Mouse (Mus musculus): ENCODE measurements around the gene Hist1h4m. TPM values are rescaled to one million over a fixed set of nuclear protein-coding genes. Genes with fewer than 3 reads are reported as not detected.
"Not testable (repeated sequence)": the region's sequence is repeated elsewhere in the genome, so short reads cannot be mapped to it uniquely, and the experiment has no call there.

Hist1h4m gene
- total and polyA plus RNA-seq, 3 experiments: 1.6 to 18.2 (median 12.8) TPM

- Histone ChIP-seq H3K27me3 (replicated peaks) (no peaks in the 10 kb centered on the region), H3K36me3 (replicated peaks in 1 of 2; ENCODE audit: control insufficient read depth in 1 of 2, insufficient read depth in 1 of 2, low read length in 1 of 2) (no peaks in the 10 kb centered on the region), H3K4me2 (ENCODE audit: insufficient read depth, low read depth, poor library complexity, severe bottlenecking) (no peak overlapping the region), H3K9me3 (replicated peaks; ENCODE audit: low read length) (no peaks in the 10 kb centered on the region), H3K9ac (ENCODE audit: insufficient read depth, low read depth) (no peak overlapping the region), H3K79me2 (replicated peaks; ENCODE audit: control insufficient read depth, extremely low read depth, insufficient read depth, poor library complexity, severe bottlenecking) (no peaks in the 10 kb centered on the region), H3K4me1 (ENCODE audit: control insufficient read depth in 1 of 2, insufficient read depth in 2 of 2) (peaks cover 0 to 3% of the 10 kb centered on the region in 2 experiments; a peak in 1 of 4 replicates), H3K27ac (ENCODE audit: insufficient read depth, low read depth) (no peak overlapping the region), H3K4me3 (replicated peaks in 1 of 3; ENCODE audit: low read depth in 2 of 3, low read length in 2 of 3, poor library complexity in 1 of 3) (no peak overlapping the region)
- TF ChIP-seq TBP (conservative IDR thresholded peaks at IDR 0.05; ENCODE audit: low read depth, low read length): peak; percentile 71; the same call in 1 of the 2 replicates
- no peak for TF ChIP-seq MXI1 (IDR thresholded peaks at IDR 0.05; ENCODE audit: low read depth, low read length)
- dilution Hi-C loops (cut with MboI; ENCODE audit: extremely low pct_ligation_motif_present, extremely low pct_unique_long_range_greater_than_20kb, low sequenced_read_pairs) (no loop called here), in situ Hi-C loops (cut with MboI; ENCODE audit: low pct_ligation_motif_present, low pct_unique_long_range_greater_than_20kb, low sequenced_read_pairs) (no loop called here)
- DNase-seq (ENCODE audit: extremely low read depth): no peak
These were observed 16.0 kb upstream of the Hist1h4m start for GRCm38 (mm10) chr13:21795584-21795983.

- H3K27ac ChIP-seq (ENCODE audit: insufficient read depth, low read depth); dilution Hi-C loops (cut with MboI; ENCODE audit: extremely low pct_ligation_motif_present, extremely low pct_unique_long_range_greater_than_20kb, low sequenced_read_pairs); DNase-seq (ENCODE audit: extremely low read depth); H3K36me3 ChIP-seq (replicated peaks in 1 of 2; ENCODE audit: control insufficient read depth in 1 of 2, insufficient read depth in 1 of 2, low read length in 1 of 2); H3K4me2 ChIP-seq (ENCODE audit: insufficient read depth, low read depth, poor library complexity, severe bottlenecking); H3K9ac ChIP-seq (ENCODE audit: insufficient read depth, low read depth); H3K4me3 ChIP-seq (replicated peaks in 1 of 3; ENCODE audit: low read depth in 2 of 3, low read length in 2 of 3, poor library complexity in 1 of 3); H3K9me3 ChIP-seq (replicated peaks; ENCODE audit: low read length); in situ Hi-C loops (cut with MboI; ENCODE audit: low pct_ligation_motif_present, low pct_unique_long_range_greater_than_20kb, low sequenced_read_pairs); H3K79me2 ChIP-seq (replicated peaks; ENCODE audit: control insufficient read depth, extremely low read depth, insufficient read depth, poor library complexity, severe bottlenecking); H3K27me3 ChIP-seq (replicated peaks); H3K4me1 ChIP-seq (ENCODE audit: control insufficient read depth in 1 of 2, insufficient read depth in 2 of 2): not testable (repeated sequence)
These were observed 14.4 kb upstream of the Hist1h4m start for GRCm38 (mm10) chr13:21797163-21797562.

GRCm38 (mm10) chr13:21803058-21803457 is 8.5 kb upstream of the Hist1h4m start:
- H3K9me3 ChIP-seq (replicated peaks; ENCODE audit: low read length); H3K4me3 ChIP-seq (replicated peaks in 1 of 3; ENCODE audit: low read depth in 2 of 3, low read length in 2 of 3, poor library complexity in 1 of 3); H3K4me2 ChIP-seq (ENCODE audit: insufficient read depth, low read depth, poor library complexity, severe bottlenecking); H3K79me2 ChIP-seq (replicated peaks; ENCODE audit: control insufficient read depth, extremely low read depth, insufficient read depth, poor library complexity, severe bottlenecking); dilution Hi-C loops (cut with MboI; ENCODE audit: extremely low pct_ligation_motif_present, extremely low pct_unique_long_range_greater_than_20kb, low sequenced_read_pairs); in situ Hi-C loops (cut with MboI; ENCODE audit: low pct_ligation_motif_present, low pct_unique_long_range_greater_than_20kb, low sequenced_read_pairs); H3K9ac ChIP-seq (ENCODE audit: insufficient read depth, low read depth); H3K36me3 ChIP-seq (replicated peaks in 1 of 2; ENCODE audit: control insufficient read depth in 1 of 2, insufficient read depth in 1 of 2, low read length in 1 of 2); H3K4me1 ChIP-seq (ENCODE audit: control insufficient read depth in 1 of 2, insufficient read depth in 2 of 2); H3K27me3 ChIP-seq (replicated peaks); H3K27ac ChIP-seq (ENCODE audit: insufficient read depth, low read depth); DNase-seq (ENCODE audit: extremely low read depth): not testable (repeated sequence)

- in situ Hi-C loops (cut with MboI; ENCODE audit: low pct_ligation_motif_present, low pct_unique_long_range_greater_than_20kb, low sequenced_read_pairs); H3K27ac ChIP-seq (ENCODE audit: insufficient read depth, low read depth); H3K36me3 ChIP-seq (replicated peaks in 1 of 2; ENCODE audit: control insufficient read depth in 1 of 2, insufficient read depth in 1 of 2, low read length in 1 of 2): not testable (repeated sequence)
These were observed 1.5 kb upstream of the Hist1h4m start, which contains the start of the genes Hist1h2bq and Hist1h2ao for GRCm38 (mm10) chr13:21810073-21810472. Hist1h2bq (minus strand) TSS chr13:21810197. Hist1h2ao (plus strand) TSS chr13:21810465.

GRCm38 (mm10) chr13:21811074-21811473 is 472 bp upstream of the Hist1h4m start:
- dilution Hi-C loops (cut with MboI; ENCODE audit: extremely low pct_ligation_motif_present, extremely low pct_unique_long_range_greater_than_20kb, low sequenced_read_pairs); H3K4me1 ChIP-seq (ENCODE audit: control insufficient read depth in 1 of 2, insufficient read depth in 2 of 2); H3K4me3 ChIP-seq (replicated peaks in 1 of 3; ENCODE audit: low read depth in 2 of 3, low read length in 2 of 3, poor library complexity in 1 of 3); H3K27me3 ChIP-seq (replicated peaks); H3K4me2 ChIP-seq (ENCODE audit: insufficient read depth, low read depth, poor library complexity, severe bottlenecking); H3K9me3 ChIP-seq (replicated peaks; ENCODE audit: low read length); in situ Hi-C loops (cut with MboI; ENCODE audit: low pct_ligation_motif_present, low pct_unique_long_range_greater_than_20kb, low sequenced_read_pairs); H3K36me3 ChIP-seq (replicated peaks in 1 of 2; ENCODE audit: control insufficient read depth in 1 of 2, insufficient read depth in 1 of 2, low read length in 1 of 2); H3K79me2 ChIP-seq (replicated peaks; ENCODE audit: control insufficient read depth, extremely low read depth, insufficient read depth, poor library complexity, severe bottlenecking); H3K27ac ChIP-seq (ENCODE audit: insufficient read depth, low read depth); DNase-seq (ENCODE audit: extremely low read depth); H3K9ac ChIP-seq (ENCODE audit: insufficient read depth, low read depth): not testable (repeated sequence)

More at GRCm38 (mm10) chr13:21810073-21810472, 1.5 kb upstream of the Hist1h4m start, which contains the start of the genes Hist1h2bq and Hist1h2ao:
- H3K27me3 ChIP-seq (replicated peaks); H3K9ac ChIP-seq (ENCODE audit: insufficient read depth, low read depth); H3K4me3 ChIP-seq (replicated peaks in 1 of 3; ENCODE audit: low read depth in 2 of 3, low read length in 2 of 3, poor library complexity in 1 of 3); H3K9me3 ChIP-seq (replicated peaks; ENCODE audit: low read length); H3K4me1 ChIP-seq (ENCODE audit: control insufficient read depth in 1 of 2, insufficient read depth in 2 of 2); H3K79me2 ChIP-seq (replicated peaks; ENCODE audit: control insufficient read depth, extremely low read depth, insufficient read depth, poor library complexity, severe bottlenecking); dilution Hi-C loops (cut with MboI; ENCODE audit: extremely low pct_ligation_motif_present, extremely low pct_unique_long_range_greater_than_20kb, low sequenced_read_pairs); H3K4me2 ChIP-seq (ENCODE audit: insufficient read depth, low read depth, poor library complexity, severe bottlenecking); DNase-seq (ENCODE audit: extremely low read depth): not testable (repeated sequence)
